Mouse (Mus musculus) liver (tissue): ENCODE measurements at regions not wholly inside any gene's neighbourhood (a gene's known extent, or its start where the extent isn't known, plus 50 kb on each side); places are given as distances from the start of the nearest gene placed in this dataset.
A peak's percentile ranks its signal among the peaks of the same experiment; 100 is the strongest.
"Not testable (repeated sequence)": the region's sequence is repeated elsewhere in the genome, so short reads cannot be mapped to it uniquely, and the experiment has no call there.

Experiments
- DNase-seq: peaks from one replicate; pipeline ENCODE4 v3.0.0-alpha.2; 2020; ENCODE audit warnings: mixed read lengths

DNA sequence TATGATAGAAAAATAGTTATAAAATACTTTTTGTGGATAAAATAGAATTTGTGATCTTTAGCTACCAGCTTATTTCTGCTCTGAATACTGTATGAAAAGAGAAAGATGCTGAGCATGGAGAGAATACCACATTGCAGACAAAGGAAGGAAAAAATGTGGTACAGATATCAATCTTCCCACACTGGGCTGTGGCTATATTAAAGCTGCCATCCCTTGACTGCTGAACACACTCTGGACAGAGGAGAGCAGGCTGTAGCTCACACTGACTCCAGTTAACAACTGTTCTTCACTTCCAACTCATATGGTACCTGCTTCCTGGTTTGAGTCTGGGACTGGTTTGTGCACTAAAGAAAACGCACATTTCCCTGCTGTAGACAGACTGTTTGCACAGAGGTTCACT is 76.7 kb upstream of the Try4 start:
- no peak for DNase-seq

DNA sequence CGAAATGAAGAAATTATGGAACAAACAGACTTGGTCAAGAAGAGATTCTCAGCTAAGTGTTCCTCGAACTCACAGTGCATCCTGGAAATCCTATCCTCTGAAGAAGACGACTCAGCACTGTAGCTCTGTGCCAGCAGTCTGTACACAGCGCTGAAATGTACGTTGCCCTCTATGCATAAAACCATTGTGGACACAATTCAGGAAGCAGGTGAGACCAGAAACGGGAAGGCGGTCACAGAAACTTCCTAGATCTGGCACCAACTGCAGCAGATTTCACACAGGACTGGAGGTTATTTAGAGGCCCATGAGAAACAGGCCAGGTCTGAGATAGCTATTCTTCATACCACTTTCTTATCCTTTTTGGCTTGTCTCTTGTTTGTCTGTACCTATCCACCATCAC is 83.7 kb upstream of the Try4 start:
- no peak for DNase-seq

DNA sequence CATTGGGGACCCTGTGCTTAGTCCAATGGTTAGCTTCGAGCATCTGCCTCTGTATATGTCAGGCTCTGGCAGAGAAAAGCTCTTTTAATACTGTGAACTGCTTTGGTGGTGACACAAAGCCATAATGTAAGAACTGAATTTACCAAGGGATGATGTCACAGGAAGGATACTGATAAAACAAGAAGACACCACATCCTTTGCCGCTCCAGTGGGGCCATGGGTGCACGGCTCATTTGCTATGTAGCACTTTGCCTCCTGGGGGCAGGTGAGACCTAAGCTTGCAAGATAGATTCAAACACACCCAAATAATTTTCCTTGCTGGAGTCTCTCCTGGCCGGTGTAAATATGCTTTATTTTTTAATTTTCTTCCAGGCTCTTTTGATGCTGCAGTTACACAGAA is 86.2 kb upstream of the Try4 start:
- DNase-seq, result no peak

DNA sequence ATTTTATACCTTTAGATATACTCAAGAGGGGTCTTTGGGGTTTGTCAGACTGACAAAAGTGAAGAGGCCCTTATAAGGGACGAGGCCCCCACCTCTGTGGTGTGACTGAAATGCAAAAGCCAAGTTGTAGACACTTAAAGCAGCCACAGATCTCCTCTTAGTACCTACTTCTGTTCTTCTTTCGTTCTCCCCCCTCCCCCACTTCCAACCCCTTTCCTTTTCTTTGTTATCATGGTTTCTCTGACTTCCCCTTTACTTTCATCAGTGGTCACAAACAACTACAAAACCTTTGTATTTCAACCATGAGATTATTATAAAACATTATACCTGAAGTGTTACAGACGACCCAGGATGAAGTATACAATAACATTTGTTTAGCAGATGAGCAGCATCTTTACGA is 96.2 kb upstream of the Try4 start:
- DNase-seq, result no peak

DNA sequence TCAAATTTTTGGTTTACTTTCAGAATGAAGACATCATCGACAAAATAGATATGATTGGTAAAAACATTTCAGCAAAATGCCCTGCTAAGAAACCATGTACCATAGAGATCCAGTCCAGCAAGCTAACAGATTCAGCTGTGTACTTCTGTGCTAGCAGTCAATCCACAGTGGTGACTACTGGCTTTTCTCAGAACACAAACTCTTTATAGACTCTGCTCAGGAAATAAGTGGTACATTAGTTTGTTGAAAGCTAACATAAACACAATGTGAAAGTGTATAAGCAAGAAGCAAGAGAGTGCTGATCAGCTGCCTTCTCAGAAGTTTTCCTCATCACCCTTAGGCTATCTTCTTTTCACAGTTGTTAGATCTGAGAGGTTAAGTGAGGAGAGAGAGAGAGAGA is 99.2 kb upstream of the Try4 start:
- DNase-seq, result no peak

DNA sequence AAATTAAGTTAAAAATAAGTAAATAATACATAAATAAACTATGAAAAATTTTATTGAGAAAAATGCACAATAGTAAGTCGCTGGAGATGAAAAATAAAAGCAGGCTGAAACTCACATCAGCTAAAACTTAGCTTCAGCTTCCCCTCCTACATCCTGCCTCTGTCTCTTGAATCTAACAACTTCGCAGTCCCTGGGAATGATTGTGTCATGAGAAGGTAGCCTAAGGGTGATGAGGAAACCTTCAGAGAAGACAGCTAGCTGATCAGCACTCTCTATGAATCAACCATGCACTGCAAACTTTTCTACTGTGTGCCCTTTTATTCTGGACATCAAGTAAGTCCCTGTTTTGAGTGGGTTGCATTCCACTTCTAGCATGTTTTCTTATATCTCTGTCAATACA is 99.8 kb upstream of the Try4 start:
- DNase-seq, result no peak

DNA sequence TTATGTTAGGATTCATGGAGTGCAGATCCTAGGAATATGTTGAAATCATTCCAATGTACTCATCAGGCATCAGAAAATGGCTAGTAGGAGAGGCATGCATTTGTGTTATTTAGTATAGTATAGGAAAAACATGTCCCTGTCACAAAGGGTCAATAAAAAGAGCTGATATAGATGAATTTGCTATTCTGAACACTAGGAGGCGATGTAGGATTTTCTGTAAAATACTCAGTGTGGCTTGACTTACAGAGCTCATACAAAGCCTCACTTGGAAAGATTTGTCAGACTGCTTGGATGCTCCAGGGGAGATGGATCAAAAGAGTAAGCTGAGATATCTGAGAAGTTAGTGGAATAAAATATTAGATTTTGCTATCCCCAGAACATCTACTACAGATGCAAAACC is 107.6 kb upstream of the Try4 start:
- DNase-seq, result no peak

DNA sequence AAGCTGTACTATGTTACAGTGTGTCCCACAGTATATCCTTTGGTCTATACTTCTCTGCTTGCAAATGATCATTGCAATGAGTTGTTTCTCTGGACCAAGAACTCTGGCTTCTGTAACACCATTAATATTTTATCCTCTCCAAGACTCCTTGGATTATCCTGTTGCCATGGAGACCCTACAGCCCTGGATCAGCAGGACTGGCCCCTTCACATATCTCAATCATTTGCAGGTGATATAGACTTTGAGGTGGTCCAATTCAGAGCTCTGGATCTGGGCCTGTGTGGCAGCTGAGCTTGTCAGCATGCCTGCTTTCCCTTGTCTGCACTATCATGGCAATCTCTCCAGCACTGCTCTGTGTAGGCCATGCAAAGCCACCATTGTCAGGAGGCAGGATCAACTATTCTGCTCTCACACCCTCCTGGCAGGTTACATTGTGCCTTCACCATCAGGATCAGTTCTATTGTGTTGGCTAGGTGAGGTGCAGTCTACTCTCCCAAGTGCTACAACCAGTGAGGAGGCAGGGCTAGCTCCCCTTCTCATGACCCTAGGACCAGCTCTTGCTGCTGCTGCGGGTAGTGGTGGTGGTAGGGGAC is 110.2 kb upstream of the Try4 start:
- DNase-seq, result no peak

DNA sequence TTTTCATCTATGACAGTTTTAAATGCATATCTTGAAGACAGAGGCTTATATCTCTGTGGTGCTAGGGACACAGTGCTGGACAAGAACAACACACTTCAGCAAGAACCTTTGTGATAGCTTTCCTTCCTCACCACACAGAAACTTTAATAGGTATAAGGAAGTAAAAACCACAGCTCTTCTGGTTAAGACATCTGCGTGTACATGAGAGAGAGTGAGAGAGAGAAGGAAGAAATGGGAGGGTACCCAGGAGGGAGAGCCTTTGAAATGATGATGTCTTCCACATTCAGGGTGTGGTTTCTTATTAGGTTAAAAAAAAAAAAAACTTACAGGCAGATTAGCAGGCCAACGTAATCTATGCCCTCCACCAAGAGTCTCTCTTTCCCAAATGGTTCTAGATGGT is 113.2 kb upstream of the Try4 start:
- DNase-seq, result no peak

DNA sequence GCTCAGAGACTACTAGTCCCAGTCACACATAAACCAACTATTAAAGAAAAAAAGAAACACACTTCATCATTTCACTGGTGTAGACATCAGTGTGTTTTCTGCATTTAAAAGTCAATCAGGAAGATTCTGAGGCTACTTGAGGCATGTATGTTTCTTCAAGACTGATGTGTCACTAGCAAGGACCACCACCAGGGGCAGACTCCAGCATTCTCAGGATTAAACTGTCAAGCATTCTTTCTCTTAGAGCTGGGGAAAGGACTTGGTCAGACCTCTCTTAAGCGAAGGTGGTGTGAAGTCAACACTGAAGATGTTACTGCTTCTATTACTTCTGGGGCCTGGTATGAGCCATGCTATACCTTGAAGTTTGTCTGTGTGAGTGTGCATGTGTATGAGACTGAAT is 114.1 kb upstream of the Try4 start:
- no peak for DNase-seq

DNA sequence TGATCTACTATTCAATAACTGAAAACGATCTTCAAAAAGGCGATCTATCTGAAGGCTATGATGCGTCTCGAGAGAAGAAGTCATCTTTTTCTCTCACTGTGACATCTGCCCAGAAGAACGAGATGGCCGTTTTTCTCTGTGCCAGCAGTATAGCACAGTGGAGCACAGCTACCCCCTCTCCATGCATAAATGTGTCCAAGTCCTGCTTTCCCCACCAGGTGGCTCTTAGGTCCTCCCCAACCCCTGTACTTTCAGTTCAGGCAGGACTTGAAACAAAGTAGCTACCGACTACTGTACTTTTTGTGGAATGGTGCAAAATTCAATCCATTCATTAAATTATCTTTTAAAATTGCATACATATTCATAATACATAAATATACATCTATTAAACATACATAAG is 123.2 kb upstream of the Try4 start:
- DNase-seq, result no peak

DNA sequence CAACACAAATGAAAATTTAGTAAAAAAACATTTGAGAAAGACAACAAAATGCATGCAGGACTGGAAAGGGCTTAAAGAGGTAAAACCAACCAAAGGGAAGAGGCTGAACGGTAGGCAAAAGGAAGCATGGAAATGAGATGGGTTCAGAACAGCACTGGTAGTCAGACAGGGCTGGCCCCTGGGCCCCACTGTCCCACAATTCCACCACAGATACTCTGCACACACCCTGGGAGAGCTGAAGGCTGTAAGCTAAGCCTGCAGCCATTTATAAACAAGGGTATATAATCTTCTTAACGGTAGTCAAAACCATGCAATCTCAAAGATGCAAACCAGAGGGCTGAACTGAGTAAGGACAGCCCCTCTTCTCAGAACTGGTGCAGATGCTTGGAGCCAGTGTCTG is 124.0 kb upstream of the Try4 start:
- DNase-seq, result peak; percentile 54

DNA sequence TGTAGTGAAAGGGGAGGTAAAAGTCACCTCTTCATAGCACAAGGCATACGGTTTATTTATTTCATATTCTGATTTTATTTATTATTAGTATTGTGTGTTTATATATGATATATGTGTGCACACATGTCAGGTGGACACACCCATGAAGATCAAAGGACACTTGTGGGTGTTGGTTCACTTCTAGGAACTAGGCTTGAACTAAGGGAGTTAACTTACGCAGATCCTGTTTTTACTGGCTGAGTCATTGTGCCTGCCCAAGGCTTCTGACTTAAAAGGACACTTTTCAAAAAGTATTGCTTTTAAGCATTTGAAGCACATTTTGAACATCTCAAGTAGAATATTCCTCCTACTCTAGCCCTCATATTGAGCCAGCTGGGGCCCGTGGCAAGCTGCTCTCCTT is 124.9 kb upstream of the Try4 start:
- DNase-seq, result peak; percentile 50

DNA sequence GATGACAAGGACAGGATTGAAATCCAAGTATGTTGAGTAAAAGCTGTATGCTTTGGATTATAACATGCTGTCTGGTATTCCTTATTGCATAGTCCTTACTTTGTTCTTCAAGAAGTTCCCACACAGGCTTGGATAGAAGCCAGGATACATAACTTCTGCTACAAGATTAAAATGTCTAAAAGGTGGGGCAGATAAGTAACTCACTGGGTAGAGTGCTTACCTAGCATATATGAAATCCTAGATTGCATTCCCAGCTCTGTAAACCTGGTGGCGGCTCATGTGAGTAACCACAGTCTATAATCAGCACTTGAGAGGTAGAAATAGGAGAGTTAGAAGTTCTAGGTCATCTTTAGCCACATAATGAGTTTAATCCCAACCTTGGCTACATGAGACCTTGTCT is 126.0 kb upstream of the Try4 start:
- no peak for DNase-seq

DNA sequence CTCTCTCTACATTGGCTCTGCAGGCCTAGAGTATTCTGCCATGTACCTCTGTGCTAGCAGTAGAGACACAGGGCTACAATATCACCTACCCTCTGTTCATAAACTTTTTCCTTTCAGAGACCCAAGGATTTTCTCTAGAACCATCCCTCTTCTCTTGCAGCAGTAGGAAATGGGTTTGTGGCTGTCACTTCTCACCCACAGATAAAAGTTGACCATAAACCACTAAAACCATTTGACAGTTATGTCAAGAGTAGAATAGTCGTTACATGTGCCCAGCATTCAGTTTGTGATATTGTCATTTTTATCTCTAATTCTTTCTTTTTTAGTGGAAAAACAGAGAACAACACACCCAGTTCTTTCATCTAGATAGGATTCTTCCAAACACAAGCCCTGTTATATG is 128.2 kb upstream of the 2210010C04Rik start:
- DNase-seq, result no peak

DNA sequence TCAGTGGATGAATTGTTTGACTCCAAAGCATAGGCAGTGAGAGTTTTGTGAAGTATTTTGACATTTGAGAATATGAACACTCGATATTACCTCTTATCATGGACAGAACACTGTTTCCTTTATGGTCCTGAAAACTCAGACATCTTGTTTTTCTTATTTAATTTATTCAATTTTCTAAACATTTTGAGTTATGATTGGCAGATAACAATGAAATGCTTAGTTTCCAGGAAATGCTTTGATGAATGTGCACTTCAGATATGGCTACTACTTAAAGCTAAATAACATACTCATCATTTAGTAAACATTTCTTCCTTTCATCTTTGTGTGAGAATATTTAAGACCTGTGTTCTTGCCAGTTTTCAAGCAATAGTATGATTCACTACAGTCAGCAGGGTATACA is 126.4 kb upstream of the 2210010C04Rik start:
- no peak for DNase-seq

DNA sequence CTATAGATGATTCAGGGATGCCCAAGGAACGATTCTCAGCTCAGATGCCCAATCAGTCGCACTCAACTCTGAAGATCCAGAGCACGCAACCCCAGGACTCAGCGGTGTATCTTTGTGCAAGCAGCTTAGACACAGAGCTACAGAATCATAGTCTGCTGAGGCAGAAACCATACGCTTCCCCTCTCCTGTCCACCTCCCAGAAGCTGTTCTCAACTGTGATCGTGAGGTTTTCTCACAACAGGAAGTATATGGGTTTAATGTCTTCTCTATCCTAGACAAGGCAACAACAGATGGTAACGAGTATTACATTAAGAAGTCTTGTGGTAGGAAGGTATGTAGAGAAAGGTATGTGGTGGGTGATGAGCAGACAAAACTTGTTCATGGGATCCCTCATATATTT is 116.8 kb upstream of the 2210010C04Rik start:
- DNase-seq, result no peak

DNA sequence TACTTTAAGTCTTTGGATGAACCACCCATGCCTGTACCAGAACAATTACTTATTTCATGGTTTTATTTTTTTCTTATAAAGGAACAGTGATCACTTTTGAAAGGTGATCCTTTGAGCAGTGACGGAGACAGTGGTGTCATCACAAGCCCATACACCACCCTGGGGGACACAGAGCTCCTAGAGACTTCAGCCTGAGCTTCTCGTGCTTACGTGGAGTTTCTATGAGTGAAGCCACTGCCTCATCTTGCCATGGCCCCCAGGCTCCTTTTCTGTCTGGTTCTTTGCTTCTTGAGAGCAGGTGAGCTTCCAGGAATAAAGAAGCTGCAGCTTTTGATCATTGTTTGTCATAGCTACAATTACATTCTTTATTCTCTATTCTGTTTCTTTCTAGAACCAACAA is 116.2 kb upstream of the 2210010C04Rik start:
- no peak for DNase-seq

DNA sequence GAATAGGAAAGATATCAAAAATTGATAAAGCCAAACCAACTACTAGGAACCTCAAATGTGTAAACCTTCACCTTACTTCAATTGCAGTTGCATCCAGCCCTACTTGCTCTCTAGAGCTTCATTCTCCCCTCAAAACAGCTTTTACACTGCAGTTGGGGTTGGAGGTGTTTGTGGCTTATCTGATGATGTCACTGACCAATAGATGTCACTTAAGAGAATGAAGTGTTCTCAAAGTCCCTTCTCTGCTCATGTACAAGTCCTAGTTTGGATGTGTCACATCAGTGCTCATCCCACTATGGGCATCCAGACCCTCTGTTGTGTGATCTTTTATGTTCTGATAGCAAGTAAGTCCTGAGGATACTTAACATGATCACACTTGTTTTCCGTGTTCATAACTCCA is 105.6 kb upstream of the 2210010C04Rik start:
- no peak for DNase-seq

DNA sequence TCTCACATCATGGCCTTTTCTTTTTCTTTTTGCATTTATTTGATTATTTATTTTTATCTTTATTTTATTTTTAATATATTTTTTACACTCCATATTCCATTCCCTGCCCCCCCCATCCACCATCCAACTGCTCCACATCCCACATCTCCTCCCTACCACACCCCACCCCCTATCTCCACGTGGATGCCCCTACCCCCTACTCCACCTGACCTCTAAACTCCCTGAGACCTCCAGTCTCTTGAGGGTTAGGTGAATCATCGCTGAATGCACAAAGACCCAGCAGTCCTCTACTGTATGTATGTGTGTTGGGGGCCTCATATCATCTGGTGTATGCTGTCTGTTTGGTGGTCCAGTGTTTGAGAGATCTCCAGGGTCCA is 102.1 kb upstream of the 2210010C04Rik start:
- DNase-seq, result not testable (repeated sequence)

DNA sequence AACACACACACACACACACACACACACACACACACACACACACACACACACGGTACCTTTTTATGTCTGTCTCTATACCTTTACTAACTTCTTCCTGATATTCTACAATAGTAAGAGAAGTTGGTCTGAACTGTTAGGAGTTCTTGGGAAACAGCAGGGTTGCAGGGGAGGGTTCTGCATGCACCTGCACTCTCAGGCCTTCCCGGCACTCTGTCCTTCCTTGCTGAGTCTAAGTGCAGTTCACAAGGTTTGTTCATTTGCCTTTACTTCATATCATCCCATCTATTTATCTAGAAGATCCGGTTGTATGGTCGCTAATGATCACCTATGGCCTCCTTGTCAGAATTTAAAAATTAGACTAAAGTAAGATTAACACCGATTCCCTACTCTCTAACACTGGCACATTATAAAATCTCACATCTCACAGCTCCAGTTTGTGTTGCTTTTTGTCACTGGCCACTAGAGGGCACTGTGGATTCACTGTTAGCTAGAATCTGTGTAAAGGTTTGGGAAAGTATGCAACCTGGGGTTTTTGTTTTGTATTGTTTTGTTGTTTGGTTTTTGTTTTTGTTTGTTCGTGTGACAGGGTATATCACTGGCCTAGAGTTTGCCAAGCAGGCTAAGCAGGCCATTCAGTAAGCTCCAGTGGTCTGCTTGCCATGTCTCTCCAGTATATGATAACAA is 101.5 kb upstream of the 2210010C04Rik start:
- peak; percentile 46 for DNase-seq

DNA sequence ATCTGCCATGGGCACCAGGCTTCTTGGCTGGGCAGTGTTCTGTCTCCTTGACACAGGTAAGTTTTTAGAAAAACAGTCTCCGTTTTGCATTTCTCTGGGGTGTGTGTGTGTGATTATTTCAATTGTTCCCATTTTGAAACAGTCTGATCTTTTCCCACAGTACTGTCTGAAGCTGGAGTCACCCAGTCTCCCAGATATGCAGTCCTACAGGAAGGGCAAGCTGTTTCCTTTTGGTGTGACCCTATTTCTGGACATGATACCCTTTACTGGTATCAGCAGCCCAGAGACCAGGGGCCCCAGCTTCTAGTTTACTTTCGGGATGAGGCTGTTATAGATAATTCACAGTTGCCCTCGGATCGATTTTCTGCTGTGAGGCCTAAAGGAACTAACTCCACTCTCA is 99.9 kb upstream of the 2210010C04Rik start:
- DNase-seq, result no peak

DNA sequence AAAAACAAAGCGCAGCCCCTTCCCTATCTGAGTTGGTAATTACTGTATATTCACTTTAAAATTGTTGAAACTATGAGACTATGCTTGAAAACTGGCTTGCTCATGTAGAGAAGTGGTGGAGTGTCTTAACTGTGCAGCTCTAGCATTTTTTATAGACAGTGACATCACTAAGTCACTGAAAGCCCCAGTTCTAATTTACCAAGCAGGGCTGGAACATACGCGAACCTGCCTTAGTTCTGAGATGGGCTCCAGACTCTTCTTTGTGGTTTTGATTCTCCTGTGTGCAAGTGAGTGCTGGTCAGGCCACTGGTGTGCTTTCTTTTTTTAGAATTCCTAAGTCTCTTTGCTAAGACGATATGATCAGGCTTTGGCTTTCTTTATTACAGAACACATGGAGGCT is 94.6 kb upstream of the 2210010C04Rik start:
- no peak for DNase-seq

DNA sequence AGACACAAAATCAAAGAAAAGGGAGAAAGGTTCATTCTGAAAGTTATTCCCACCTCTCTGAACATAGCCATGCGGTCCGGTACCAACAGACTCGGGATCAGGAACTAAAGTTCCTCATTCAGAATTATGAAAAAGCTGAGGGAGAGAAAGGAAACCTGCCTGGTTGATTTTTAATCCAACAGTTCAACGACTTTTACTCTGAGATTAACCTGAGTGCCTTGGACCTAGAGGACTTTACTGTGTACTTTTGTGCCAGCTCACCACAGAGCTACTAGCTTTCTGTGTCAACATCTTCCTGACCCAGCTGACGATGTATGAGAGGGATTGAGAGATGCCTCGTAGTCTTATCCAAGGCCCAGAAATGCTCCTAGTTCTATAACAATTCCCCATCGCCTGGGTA is 92.5 kb upstream of the 2210010C04Rik start:
- DNase-seq, result no peak

DNA sequence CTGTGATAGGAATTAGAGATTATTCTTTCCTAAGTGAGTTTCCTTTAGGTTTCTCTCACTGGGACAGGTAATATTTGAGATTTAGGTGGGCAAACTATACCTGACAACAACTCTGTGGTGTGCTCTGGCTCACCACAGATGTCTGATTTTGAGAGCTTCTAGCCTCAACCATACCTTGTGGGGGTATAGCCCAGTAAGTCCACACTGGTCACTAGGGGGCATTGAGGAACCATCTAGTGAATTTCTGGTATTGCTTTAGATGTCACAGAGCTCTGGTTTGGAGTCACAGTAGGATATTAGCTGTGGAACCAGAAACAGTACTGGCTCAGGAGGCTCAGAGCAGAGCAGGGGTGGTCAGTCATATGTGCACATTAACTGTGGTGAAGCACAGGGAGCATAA is 91.5 kb upstream of the 2210010C04Rik start:
- DNase-seq, result no peak
